Mouse (Mus musculus): Measurements from ENCODE around the gene Olfm2.

GRCm38 (mm10) chr9:20636256-20636655 is 109.9 kb downstream of the Olfm2 start:
- TF ChIP-seq POLR2A (IDR thresholded peaks at IDR 0.05; ENCODE audit: low read depth, low read length) (no peak), CTCF (conservative IDR thresholded peaks at IDR 0.05; ENCODE audit: insufficient read depth, insufficient read length, low read depth, low read length) (no peak)
